Mouse (Mus musculus): ENCODE measurements around the gene Cux2. TPM values are rescaled to one million over a fixed set of nuclear protein-coding genes. Genes with fewer than 3 reads are reported as not detected.

Gene Cux2
- polyA plus RNA-seq, 1 experiment from 2014 or later, result 3.6 TPM

DNA sequence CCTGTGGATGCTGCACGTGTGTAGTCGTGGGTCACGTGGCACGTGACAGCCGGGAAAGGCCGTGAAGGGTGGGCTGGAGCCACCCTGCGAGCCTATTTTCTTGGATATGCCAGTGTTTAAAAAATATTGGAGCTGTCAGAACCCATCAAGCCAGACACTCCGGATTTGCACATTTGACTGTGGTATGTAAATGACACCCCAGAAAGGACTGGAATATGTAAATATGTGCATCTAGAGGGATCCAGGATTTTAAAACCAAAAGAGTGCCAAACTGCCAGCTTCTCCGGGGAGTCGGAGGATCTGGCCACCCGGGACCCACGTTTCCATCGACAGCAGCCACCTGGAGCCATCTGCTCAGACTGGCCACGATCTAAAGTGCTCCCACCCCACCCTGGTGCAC is 145.1 kb downstream of the Cux2 start:
- Histone ChIP-seq H3K9me3 (no peaks in the 10 kb centered on the region), H3K4me3 (no peak overlapping the region), H3K27me3 (no peaks in the 10 kb centered on the region), H3K27ac (no peak overlapping the region), H3K4me1 (no peaks in the 10 kb centered on the region), H3K4me2 (no peak overlapping the region), H3K9ac (no peak overlapping the region), H3K36me3 (no peaks in the 10 kb centered on the region)
- 82% methylated on average over 14 of the region's 14 CpGs for WGBS
- no peak for ATAC-seq (ENCODE audit: borderline replicate concordance, extremely low read depth, low FRiP score, low TSS enrichment)

GRCm38 (mm10) chr5:121902809-121903745 is 146.8 kb downstream of the Cux2 start:
- no peaks in the 10 kb centered on the region for H3K36me3 ChIP-seq
- no peak overlapping the region for H3K4me2 ChIP-seq
- no peaks in the 10 kb centered on the region for H3K9me3 ChIP-seq
- H3K27ac ChIP-seq, result no peak overlapping the region
- H3K27me3 ChIP-seq, result no peaks in the 10 kb centered on the region
- no peak overlapping the region for H3K4me3 ChIP-seq
- 53% methylated on average over 23 of the region's 23 CpGs for WGBS
- no peaks in the 10 kb centered on the region for H3K4me1 ChIP-seq
- no peak for ATAC-seq (ENCODE audit: borderline replicate concordance, extremely low read depth, low FRiP score, low TSS enrichment)
- H3K9ac ChIP-seq, result no peak overlapping the region

DNA sequence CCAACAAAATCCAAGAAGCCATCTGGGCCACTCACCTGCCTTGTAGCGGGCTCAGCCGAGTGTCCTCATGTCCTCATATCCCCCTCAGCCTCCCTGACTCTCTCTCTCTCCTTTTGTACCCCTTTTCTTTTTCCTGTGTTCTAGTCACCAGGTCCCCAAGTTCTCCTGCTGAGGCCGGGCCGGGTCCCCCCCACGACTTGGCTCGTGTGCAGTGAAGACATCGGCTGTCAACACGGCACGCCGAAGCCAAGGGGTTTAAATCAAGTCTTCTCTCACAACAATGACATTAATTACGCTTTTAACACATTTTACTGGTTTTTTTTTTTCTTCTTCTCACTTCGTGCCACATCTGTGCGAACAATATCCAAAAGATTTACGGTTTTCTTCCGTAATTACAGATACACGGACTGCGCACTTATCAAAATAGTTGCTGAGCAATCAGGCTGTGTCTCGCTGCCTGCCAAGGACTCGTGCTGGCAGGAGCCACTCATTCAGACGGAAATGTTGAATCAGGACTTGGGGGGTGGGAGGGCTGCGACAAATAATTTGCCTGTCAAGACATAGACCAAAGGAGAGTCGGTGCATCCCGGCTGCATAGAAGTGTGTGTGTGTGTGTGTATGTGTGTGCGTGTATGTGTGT is 154.7 kb downstream of the Cux2 start:
- 44% methylated on average over 24 of the region's 24 CpGs for WGBS
- Histone ChIP-seq H3K4me3 (no peak overlapping the region), H3K4me2 (no peak overlapping the region)

DNA sequence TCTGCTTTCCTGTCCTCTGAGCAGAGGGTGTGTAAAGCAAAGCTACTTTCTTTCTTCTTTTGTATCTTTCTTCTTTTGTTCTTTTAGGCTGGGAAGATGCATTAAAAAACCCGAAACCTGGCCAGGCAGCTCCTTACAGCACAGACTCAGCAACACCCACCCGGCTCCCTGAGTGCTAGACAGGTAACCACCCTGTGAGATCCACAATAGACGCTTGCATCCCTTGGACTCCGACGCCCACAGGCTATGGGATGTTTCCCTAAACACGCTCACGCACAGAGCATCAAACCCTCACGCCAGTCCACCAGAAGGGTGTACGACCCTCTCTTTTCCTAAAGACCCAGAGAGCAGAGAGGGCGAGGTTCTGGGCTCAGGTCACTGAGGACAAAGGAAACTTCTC is 155.3 kb downstream of the Cux2 start:
- Histone ChIP-seq H3K4me1 (peaks cover 7% of the 10 kb centered on the region; the same call in 1 of the 2 replicates), H3K27me3 (peaks cover 4% of the 10 kb centered on the region; the same call in 1 of the 2 replicates), H3K4me3 (no peak overlapping the region), H3K36me3 (no peaks in the 10 kb centered on the region), H3K9me3 (no peaks in the 10 kb centered on the region), H3K27ac (no peak overlapping the region), H3K4me2 (no peak overlapping the region), H3K9ac (no peak overlapping the region)
- no peak for ATAC-seq (ENCODE audit: borderline replicate concordance, extremely low read depth, low FRiP score, low TSS enrichment)
- whole genome bisulfite sequencing, result 66% methylated on average over 10 of the region's 10 CpGs

More for the DNA sequence above, 154.7 kb downstream of the Cux2 start:
- H3K36me3 ChIP-seq, result no peaks in the 10 kb centered on the region
- no peak overlapping the region for H3K9ac ChIP-seq
- peaks cover 7% of the 10 kb centered on the region; the same call in 1 of the 2 replicates for H3K4me1 ChIP-seq
- no peaks in the 10 kb centered on the region for H3K9me3 ChIP-seq
- no peak for ATAC-seq (ENCODE audit: borderline replicate concordance, extremely low read depth, low FRiP score, low TSS enrichment)
- no peak overlapping the region for H3K27ac ChIP-seq
- peaks cover 4% of the 10 kb centered on the region; the same call in 1 of the 2 replicates for H3K27me3 ChIP-seq

DNA sequence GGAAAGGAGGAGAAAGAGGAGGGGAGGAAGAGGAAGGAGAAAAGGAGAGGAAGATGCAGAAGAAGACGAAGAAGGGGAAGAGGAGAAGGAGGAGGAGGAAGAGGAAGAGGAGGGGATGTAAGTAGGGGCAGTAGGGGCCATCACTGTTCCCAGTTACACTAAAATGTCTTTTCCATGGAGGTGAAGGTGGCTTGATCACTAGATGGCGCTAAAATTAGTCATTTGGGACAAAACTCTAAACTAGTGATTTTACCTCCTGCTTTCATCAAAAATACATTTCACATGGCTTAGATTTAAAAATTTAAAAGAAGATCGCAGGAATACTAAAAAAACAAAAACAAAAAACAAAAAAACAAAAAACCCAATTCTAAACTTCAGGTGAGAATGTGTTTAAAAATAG is 156.3 kb downstream of the Cux2 start:
- Histone ChIP-seq H3K27me3 (peaks cover 4% of the 10 kb centered on the region; the same call in 1 of the 2 replicates), H3K4me3 (no peak overlapping the region), H3K27ac (no peak overlapping the region), H3K9me3 (no peaks in the 10 kb centered on the region), H3K4me1 (peaks cover 7% of the 10 kb centered on the region; the same call in 1 of the 2 replicates), H3K36me3 (no peaks in the 10 kb centered on the region), H3K9ac (no peak overlapping the region), H3K4me2 (no peak overlapping the region)
- no peak for ATAC-seq (ENCODE audit: borderline replicate concordance, extremely low read depth, low FRiP score, low TSS enrichment)
- WGBS, result 25% methylated on average over 3 of the region's 3 CpGs

DNA sequence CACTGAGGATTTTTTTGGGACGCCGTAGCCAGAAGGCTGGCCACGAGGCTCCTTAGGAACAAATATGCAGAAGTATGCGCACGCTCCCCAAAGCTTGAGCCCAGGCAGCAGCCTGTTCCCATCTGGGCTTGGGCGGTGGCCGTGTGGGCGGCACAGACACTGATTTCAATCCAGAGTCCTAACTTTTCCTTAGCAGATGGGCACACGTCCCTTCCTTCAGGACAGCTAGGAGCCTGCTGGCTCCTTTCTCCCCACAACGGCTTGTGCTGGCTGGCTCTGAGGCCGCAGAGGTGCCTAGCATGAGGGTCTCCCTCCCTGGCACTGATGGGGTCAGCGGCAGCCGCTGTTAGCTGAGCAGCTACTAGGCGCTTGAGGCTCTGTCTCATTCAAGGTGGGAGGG is 157.6 kb downstream of the Cux2 start:
- Histone ChIP-seq H3K4me1 (peaks cover 7% of the 10 kb centered on the region; the same call in 1 of the 2 replicates), H3K4me3 (no peak overlapping the region), H3K4me2 (no peak overlapping the region), H3K9ac (no peak overlapping the region), H3K27ac (no peak overlapping the region), H3K9me3 (no peaks in the 10 kb centered on the region), H3K27me3 (peaks cover 4% of the 10 kb centered on the region; the same call in 1 of the 2 replicates), H3K36me3 (no peaks in the 10 kb centered on the region)
- WGBS, result 79% methylated on average over 14 of the region's 14 CpGs
- ATAC-seq (ENCODE audit: borderline replicate concordance, extremely low read depth, low FRiP score, low TSS enrichment), result no peak

- Histone ChIP-seq H3K9me3 (no peaks in the 10 kb centered on the region), H3K36me3 (no peaks in the 10 kb centered on the region), H3K9ac (no peak overlapping the region), H3K27ac (no peak overlapping the region), H3K27me3 (peaks cover 4% of the 10 kb centered on the region; the same call in 1 of the 2 replicates), H3K4me3 (no peak overlapping the region), H3K4me2 (no peak overlapping the region), H3K4me1 (peaks cover 6% of the 10 kb centered on the region; the same call in 1 of the 2 replicates)
- 89% methylated on average over 7 of the region's 7 CpGs for WGBS
- no peak for ATAC-seq (ENCODE audit: borderline replicate concordance, extremely low read depth, low FRiP score, low TSS enrichment)
Observed at GRCm38 (mm10) chr5:121890925-121891324, 159.0 kb downstream of the Cux2 start.

- no peak overlapping the region for H3K27ac ChIP-seq
- H3K4me2 ChIP-seq, result no peak overlapping the region
- 62% methylated on average over 9 of the region's 9 CpGs for WGBS
- H3K4me1 ChIP-seq, result no peaks in the 10 kb centered on the region
- no peaks in the 10 kb centered on the region for H3K36me3 ChIP-seq
- peaks cover 3% of the 10 kb centered on the region; the same call in 1 of the 2 replicates for H3K27me3 ChIP-seq
- H3K9ac ChIP-seq, result no peak overlapping the region
- H3K4me3 ChIP-seq, result no peak overlapping the region
- no peaks in the 10 kb centered on the region for H3K9me3 ChIP-seq
- no peak for ATAC-seq (ENCODE audit: borderline replicate concordance, extremely low read depth, low FRiP score, low TSS enrichment)
Observed at GRCm38 (mm10) chr5:121889819-121890362, 160.0 kb downstream of the Cux2 start.

DNA sequence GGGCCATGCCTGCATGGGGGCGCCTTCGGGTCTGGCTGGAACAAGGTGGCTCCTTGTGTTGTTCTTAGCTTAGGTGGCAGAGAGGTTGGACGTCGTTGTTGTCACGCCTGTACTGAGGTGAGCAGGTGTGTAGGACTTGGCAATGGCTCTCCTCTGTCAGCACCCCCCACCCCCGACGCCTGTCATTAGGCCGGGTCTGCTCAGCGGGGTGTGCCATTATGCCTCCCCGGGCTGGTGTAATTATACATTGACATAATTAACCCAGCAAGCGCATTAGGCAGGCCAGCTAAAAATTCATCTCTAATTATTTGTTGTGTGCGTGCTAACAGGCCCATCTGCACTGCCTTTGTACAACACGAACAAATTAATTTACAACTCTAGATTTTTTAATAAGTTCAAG is 160.5 kb downstream of the Cux2 start:
- no peak overlapping the region for H3K4me3 ChIP-seq
- no peaks in the 10 kb centered on the region for H3K27me3 ChIP-seq
- no peak overlapping the region for H3K27ac ChIP-seq
- H3K4me1 ChIP-seq, result no peaks in the 10 kb centered on the region
- H3K9me3 ChIP-seq, result no peaks in the 10 kb centered on the region
- H3K9ac ChIP-seq, result no peak overlapping the region
- no peak overlapping the region for H3K4me2 ChIP-seq
- WGBS, result 57% methylated on average over 13 of the region's 13 CpGs
- no peak for ATAC-seq (ENCODE audit: borderline replicate concordance, extremely low read depth, low FRiP score, low TSS enrichment)
- H3K36me3 ChIP-seq, result no peaks in the 10 kb centered on the region

DNA sequence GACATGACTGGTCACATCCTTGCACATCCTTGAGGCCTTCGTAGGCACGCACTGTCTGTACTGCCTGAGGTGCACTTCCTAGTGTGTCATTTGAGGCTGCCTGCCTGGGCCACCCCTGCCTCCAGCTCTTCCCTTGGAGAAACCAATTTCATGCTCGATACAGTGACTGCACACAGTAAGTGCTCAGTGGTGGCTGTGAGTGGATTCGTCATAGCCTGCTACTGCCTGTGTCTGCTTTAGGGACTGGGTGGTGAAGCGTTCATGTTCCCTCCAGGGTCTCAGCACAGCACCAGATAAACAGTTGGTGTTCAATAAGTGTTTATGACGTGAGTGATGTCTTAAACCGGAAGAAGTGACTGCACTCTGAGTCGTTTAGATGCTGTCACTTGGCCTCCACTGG is 166.5 kb downstream of the Cux2 start:
- WGBS, result 64% methylated on average over 8 of the region's 8 CpGs
- no peak overlapping the region for H3K27ac ChIP-seq
- H3K4me2 ChIP-seq, result no peak overlapping the region
- H3K9me3 ChIP-seq, result no peaks in the 10 kb centered on the region
- H3K4me1 ChIP-seq, result no peaks in the 10 kb centered on the region
- ATAC-seq (ENCODE audit: borderline replicate concordance, extremely low read depth, low FRiP score, low TSS enrichment), result no peak
- no peaks in the 10 kb centered on the region for H3K36me3 ChIP-seq
- H3K4me3 ChIP-seq, result no peak overlapping the region
- H3K9ac ChIP-seq, result no peak overlapping the region
- H3K27me3 ChIP-seq, result no peaks in the 10 kb centered on the region

DNA sequence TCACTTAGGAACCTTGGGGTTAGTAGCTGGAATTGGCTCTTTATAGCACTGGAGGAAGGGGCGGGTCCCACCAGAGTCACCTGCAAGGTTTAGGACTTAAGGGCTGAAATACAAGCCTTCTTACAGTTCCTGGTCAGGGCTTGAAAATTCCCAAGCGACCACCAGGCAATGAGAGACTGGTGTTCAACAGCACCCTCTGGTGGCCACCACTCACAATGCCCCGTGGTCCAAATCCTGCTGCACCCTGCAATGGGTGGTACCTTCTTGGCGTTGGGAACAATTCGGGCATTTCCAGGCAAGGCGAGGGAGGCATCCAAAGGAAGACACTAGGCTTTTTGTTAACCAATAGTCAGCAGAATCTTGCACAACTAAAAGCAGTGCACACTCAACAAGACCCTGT is 170.7 kb downstream of the Cux2 start:
- H3K36me3 ChIP-seq, result no peaks in the 10 kb centered on the region
- 58% methylated on average over 6 of the region's 6 CpGs for WGBS
- no peak overlapping the region for H3K4me3 ChIP-seq
- no peak for ATAC-seq (ENCODE audit: borderline replicate concordance, extremely low read depth, low FRiP score, low TSS enrichment)
- H3K9ac ChIP-seq, result no peak overlapping the region
- H3K4me1 ChIP-seq, result no peaks in the 10 kb centered on the region
- H3K27me3 ChIP-seq, result no peaks in the 10 kb centered on the region
- no peaks in the 10 kb centered on the region for H3K9me3 ChIP-seq
- no peak overlapping the region for H3K27ac ChIP-seq
- H3K4me2 ChIP-seq, result no peak overlapping the region

- H3K4me1 ChIP-seq, result no peaks in the 10 kb centered on the region
- no peak overlapping the region for H3K4me2 ChIP-seq
- no peaks in the 10 kb centered on the region for H3K9me3 ChIP-seq
- H3K27ac ChIP-seq, result no peak overlapping the region
- no peak for ATAC-seq (ENCODE audit: borderline replicate concordance, extremely low read depth, low FRiP score, low TSS enrichment)
- 79% methylated on average over 17 of the region's 17 CpGs for WGBS
- H3K36me3 ChIP-seq, result no peaks in the 10 kb centered on the region
- no peak overlapping the region for H3K9ac ChIP-seq
- no peak overlapping the region for H3K4me3 ChIP-seq
- H3K27me3 ChIP-seq, result no peaks in the 10 kb centered on the region
Observed at GRCm38 (mm10) chr5:121878703-121879102, 171.2 kb downstream of the Cux2 start.

Measured in lung, embryonic 15.5 days (tissue).